Mouse (Mus musculus) hindbrain, embryonic 10.5 days (tissue): ENCODE results near the gene Neurl2. TPM values are rescaled to one million over a fixed set of nuclear protein-coding genes. Genes with fewer than 3 reads are reported as not detected.
"Not testable (repeated sequence)": the region's sequence is repeated elsewhere in the genome, so short reads cannot be mapped to it uniquely, and the experiment has no call there.

Experiments used
- DNase-seq: peaks from one replicate; pipeline ENCODE4 v3.0.0-alpha.2; 2017; ENCODE audit warnings: low spot score
- H3K27ac ChIP-seq: fragments of 300-500 bp; sonication (generic); 2 replicates; pipeline ENCODE4 v1.5.1; 2016; ENCODE audit warnings: mild to moderate bottlenecking, moderate library complexity
- H3K27me3 ChIP-seq: fragments of 300-500 bp; sonication (generic); 2 replicates; pipeline ENCODE4 v1.6.1; 2016; ENCODE audit warnings: mild to moderate bottlenecking; ENCODE audit not compliant: poor library complexity, insufficient read depth, severe bottlenecking
- H3K36me3 ChIP-seq: fragments of 300-500 bp; sonication (generic); 2 replicates; pipeline ENCODE4 v1.6.1; 2016; ENCODE audit warnings: mild to moderate bottlenecking, moderate library complexity
- H3K4me1 ChIP-seq: fragments of 300-500 bp; sonication (generic); replicated peaks from 2 replicates; pipeline ENCODE4 v1.6.1; 2016; ENCODE audit warnings: mild to moderate bottlenecking
- H3K4me3 ChIP-seq: fragments of 300-500 bp; sonication (generic); 2 replicates; pipeline ENCODE4 v1.5.1; 2016; ENCODE audit warnings: mild to moderate bottlenecking, moderate library complexity
- H3K9me3 ChIP-seq: fragments of 300-500 bp; sonication (generic); 2 replicates; pipeline ENCODE4 v1.6.1; 2016; ENCODE audit warnings: mild to moderate bottlenecking, moderate library complexity
- WGBS: fragments of 180-500 bp; shearing (Covaris S2); methylation state at CpG from one replicate; pipeline ENCODE4 v1.1.7; 2016; 5-methylcytosine and 5-hydroxymethylcytosine counted together
- polyA plus RNA-seq: library from polyadenylated mRNA; unstranded; fragments of >200 nt; fragmentation: Nextera tagmentation; extraction: Ambion mirVana; gene quantifications from 2 replicates; pipeline ENCODE4 v1.2.1, GENCODE M21; 2016

Gene Neurl2
- polyA plus RNA-seq, 1 experiment from 2014 or later = 5.1 TPM

- H3K27ac ChIP-seq = no peak overlapping the region
- H3K4me1 ChIP-seq = peaks cover 6% of the 10 kb centered on the region; the same call in 1 of the 2 replicates
- WGBS = 92% methylated on average over 7 of the region's 7 CpGs
- peaks cover 9% of the 10 kb centered on the region; the same call in 1 of the 2 replicates for H3K9me3 ChIP-seq
- DNase-seq = no peak
- H3K27me3 ChIP-seq = no peaks in the 10 kb centered on the region
- H3K36me3 ChIP-seq = no peaks in the 10 kb centered on the region
- H3K4me3 ChIP-seq = no peak overlapping the region
Measured at GRCm38 (mm10) chr2:164867566-164867965, 34.3 kb upstream of the Neurl2 start.

- Histone ChIP-seq H3K36me3 (no peaks in the 10 kb centered on the region), H3K27ac (no peak overlapping the region), H3K4me3 (no peak overlapping the region), H3K9me3 (peaks cover 9% of the 10 kb centered on the region; the same call in 1 of the 2 replicates), H3K27me3 (no peaks in the 10 kb centered on the region), H3K4me1 (peaks cover 11% of the 10 kb centered on the region)
- WGBS = 66% methylated on average over 16 of the region's 16 CpGs
- no peak for DNase-seq
Measured at GRCm38 (mm10) chr2:164866741-164867551, 33.7 kb upstream of the Neurl2 start.

GRCm38 (mm10) chr2:164864593-164864992, 31.3 kb upstream of the Neurl2 start:
- Histone ChIP-seq H3K27ac (0 out of 2 replicates have a peak overlapping the region, but pooled peaks have one; percentile 35), H3K36me3 (no peaks in the 10 kb centered on the region), H3K9me3 (peaks cover 9% of the 10 kb centered on the region; the same call in 1 of the 2 replicates), H3K4me3 (no peak overlapping the region), H3K27me3 (peaks cover 6% of the 10 kb centered on the region), H3K4me1 (peaks cover 17% of the 10 kb centered on the region)
- no peak for DNase-seq
- 79% methylated on average over 4 of the region's 4 CpGs for WGBS

GRCm38 (mm10) chr2:164863411-164863810, 30.2 kb upstream of the Neurl2 start:
- not testable (repeated sequence) for H3K27ac ChIP-seq, H3K4me3 ChIP-seq, H3K36me3 ChIP-seq, H3K9me3 ChIP-seq, DNase-seq
- 93% methylated on average over 9 of the region's 9 CpGs for WGBS
- Histone ChIP-seq H3K4me1 (peaks cover 27% of the 10 kb centered on the region), H3K27me3 (peaks cover 16% of the 10 kb centered on the region)

- no peaks in the 10 kb centered on the region for H3K36me3 ChIP-seq
- peaks cover 37% of the 10 kb centered on the region for H3K4me1 ChIP-seq
- H3K27ac ChIP-seq = no peak overlapping the region
- H3K27me3 ChIP-seq = peaks cover 26% of the 10 kb centered on the region
- DNase-seq = peak; percentile 59
- 58% methylated on average over 9 of the region's 9 CpGs for WGBS
- H3K9me3 ChIP-seq = peaks cover under 1% of the 10 kb centered on the region; the same call in 1 of the 2 replicates
- no peak overlapping the region for H3K4me3 ChIP-seq
Measured at GRCm38 (mm10) chr2:164862179-164862861, 29.1 kb upstream of the Neurl2 start.

GRCm38 (mm10) chr2:164861094-164861493, 27.8 kb upstream of the Neurl2 start:
- WGBS = 76% methylated on average over 4 of the region's 4 CpGs
- H3K4me1 ChIP-seq = peaks cover 47% of the 10 kb centered on the region
- DNase-seq = no peak
- no peaks in the 10 kb centered on the region for H3K9me3 ChIP-seq
- H3K36me3 ChIP-seq = no peaks in the 10 kb centered on the region
- H3K4me3 ChIP-seq = no peak overlapping the region
- H3K27me3 ChIP-seq = peaks cover 38% of the 10 kb centered on the region
- no peak overlapping the region for H3K27ac ChIP-seq

- no peak overlapping the region for H3K27ac ChIP-seq
- WGBS = 58% methylated on average over 9 of the region's 9 CpGs
- H3K9me3 ChIP-seq = no peaks in the 10 kb centered on the region
- no peak overlapping the region for H3K4me3 ChIP-seq
- peaks cover 49% of the 10 kb centered on the region for H3K27me3 ChIP-seq
- DNase-seq = no peak
- H3K4me1 ChIP-seq = peaks cover 58% of the 10 kb centered on the region
- H3K36me3 ChIP-seq = no peaks in the 10 kb centered on the region
Measured at GRCm38 (mm10) chr2:164859640-164860432, 26.6 kb upstream of the Neurl2 start.

- WGBS = 49% methylated on average over 2 of the region's 2 CpGs
- no peak overlapping the region for H3K27ac ChIP-seq
Measured at GRCm38 (mm10) chr2:164859155-164859554, 25.9 kb upstream of the Neurl2 start.

GRCm38 (mm10) chr2:164857842-164858553, 24.7 kb upstream of the Neurl2 start:
- no peaks in the 10 kb centered on the region for H3K36me3 ChIP-seq
- H3K4me3 ChIP-seq = peak overlapping the region; percentile 66
- no peaks in the 10 kb centered on the region for H3K9me3 ChIP-seq
- peaks cover 59% of the 10 kb centered on the region for H3K27me3 ChIP-seq
- DNase-seq = no peak
- WGBS = 2% methylated on average over 19 of the region's 19 CpGs
- peaks cover 62% of the 10 kb centered on the region for H3K4me1 ChIP-seq
- peak overlapping the region; percentile 85 for H3K27ac ChIP-seq

More at GRCm38 (mm10) chr2:164859155-164859554, 25.9 kb upstream of the Neurl2 start:
- no peaks in the 10 kb centered on the region for H3K9me3 ChIP-seq
- H3K4me1 ChIP-seq = peaks cover 62% of the 10 kb centered on the region
- H3K27me3 ChIP-seq = peaks cover 54% of the 10 kb centered on the region
- H3K36me3 ChIP-seq = no peaks in the 10 kb centered on the region
- DNase-seq = no peak
- H3K4me3 ChIP-seq = no peak overlapping the region

GRCm38 (mm10) chr2:164857101-164857821, 24.0 kb upstream of the Neurl2 start, which contains the start of gene Pltp:
Gene Pltp, minus strand, starts transcription at chr2:164857711.
- Histone ChIP-seq H3K36me3 (peaks cover 6% of the 10 kb centered on the region), H3K27ac (peak within 1 kb of the TSS; percentile 85), H3K4me1 (peaks cover 60% of the 10 kb centered on the region), H3K4me3 (peak within 1 kb of the TSS; percentile 66), H3K27me3 (peaks cover 59% of the 10 kb centered on the region), H3K9me3 (no peaks in the 10 kb centered on the region)
- WGBS = under 1% methylated on average over 47 of the region's 47 CpGs
- DNase-seq = peak; percentile 83

GRCm38 (mm10) chr2:164856309-164857100, 23.2 kb upstream of the Neurl2 start:
- Histone ChIP-seq H3K27ac (peak overlapping the region; percentile 85), H3K4me3 (peak overlapping the region; percentile 66), H3K4me1 (peaks cover 53% of the 10 kb centered on the region), H3K9me3 (no peaks in the 10 kb centered on the region), H3K27me3 (peaks cover 59% of the 10 kb centered on the region), H3K36me3 (peaks cover 14% of the 10 kb centered on the region)
- WGBS = under 1% methylated on average over 42 of the region's 42 CpGs
- DNase-seq = peak; percentile 44
